Mouse (Mus musculus): ENCODE data around the gene Ikbip. TPM values are rescaled to one million over a fixed set of nuclear protein-coding genes. Genes with fewer than 3 reads are reported as not detected.

Gene Ikbip
- total and polyA plus RNA-seq, 3 experiments: 9.9 to 12.3 TPM; not detected in 1

DNA sequence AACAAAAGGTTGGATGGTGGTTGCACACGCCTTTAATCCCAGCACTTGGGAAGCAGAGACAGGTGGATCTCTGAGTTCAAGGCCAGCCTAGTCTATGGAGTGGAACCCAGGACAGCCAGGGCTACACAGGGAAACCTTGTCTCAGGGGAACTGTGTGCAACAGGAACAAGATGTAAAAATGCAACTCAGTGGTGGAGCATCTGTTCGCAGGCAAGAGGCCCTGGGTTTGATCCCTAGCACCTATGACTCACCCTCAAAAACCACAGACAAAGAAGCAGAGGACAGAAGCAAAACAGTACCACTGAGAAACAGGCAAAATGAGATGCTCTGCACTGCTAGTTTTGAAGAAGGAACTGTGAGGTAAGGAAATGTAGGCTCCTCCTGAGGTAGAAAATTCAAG, 6.1 kb upstream of the Ikbip start:
- DNase-seq (ENCODE audit: low read depth, low spot score): peak; percentile 48
- Histone ChIP-seq H3K27me3 (ENCODE audit: control insufficient read depth in 1 of 2, insufficient read depth in 2 of 2, low read length in 2 of 2) (no peaks in the 10 kb centered on the region), H3K4me1 (ENCODE audit: control insufficient read depth in 1 of 2, insufficient read depth in 2 of 2, low read length in 2 of 2) (peaks cover 3 to 4% of the 10 kb centered on the region in 2 experiments; a peak in 1 of 4 replicates), H3K9me3 (replicated peaks; ENCODE audit: insufficient read depth, low read length) (no peaks in the 10 kb centered on the region), H3K4me3 (ENCODE audit: control insufficient read depth in 1 of 2, insufficient read depth in 1 of 2, low read depth in 2 of 2, low read length in 2 of 2) (no peak overlapping the region), H3K79me2 (ENCODE audit: control insufficient read depth, insufficient read depth, low read length, poor library complexity) (no peaks in the 10 kb centered on the region; the same call in 1 of the 2 replicates), H3K27ac (ENCODE audit: control insufficient read depth, low read depth, low read length) (no peak overlapping the region), H3K9ac (ENCODE audit: control insufficient read depth, low read depth, low read length, poor library complexity, severe bottlenecking) (no peak overlapping the region), H3K36me3 (ENCODE audit: control insufficient read depth in 1 of 2, insufficient read depth in 2 of 2, low read length in 2 of 2) (peaks cover 3% of the 10 kb centered on the region in 2 experiments)
- no peak for TF ChIP-seq MXI1 (IDR thresholded peaks at IDR 0.05; ENCODE audit: low read depth, low read length)
- TF ChIP-seq TAL1 (IDR thresholded peaks at IDR 0.05; ENCODE audit: low read length): no peak
- TF ChIP-seq USF2 (IDR thresholded peaks at IDR 0.05; ENCODE audit: borderline replicate concordance in 1 of 2, insufficient read depth in 1 of 2, low read depth in 1 of 2, low read length in 2 of 2): no peak

DNA sequence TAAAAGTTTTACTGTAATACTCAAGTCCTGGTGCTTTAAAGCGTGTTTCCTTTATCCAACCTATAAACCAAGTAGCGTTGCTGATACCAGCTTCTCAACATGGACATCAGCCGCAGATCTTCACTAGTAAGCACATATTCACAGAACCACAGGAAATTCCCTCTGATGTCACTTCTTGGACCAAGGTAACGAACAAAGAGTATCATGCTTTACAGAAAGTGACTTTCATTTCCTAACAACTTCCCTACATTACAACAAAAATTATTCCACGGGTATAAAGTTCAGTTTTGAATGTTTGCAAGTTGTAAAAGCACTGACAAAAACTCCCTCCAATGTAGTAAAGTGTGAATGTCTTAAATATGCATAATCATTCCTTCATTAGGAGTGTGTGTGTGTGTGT, 2.2 kb upstream of the Ikbip start:
- Histone ChIP-seq H3K9ac (ENCODE audit: control insufficient read depth, low read depth, low read length, poor library complexity, severe bottlenecking) (no peak overlapping the region), H3K36me3 (ENCODE audit: control insufficient read depth in 1 of 2, insufficient read depth in 2 of 2, low read length in 2 of 2) (peaks cover 2 to 3% of the 10 kb centered on the region in 2 experiments; a peak in 3 of 4 replicates), H3K27ac (ENCODE audit: control insufficient read depth, low read depth, low read length) (no peak overlapping the region), H3K9me3 (replicated peaks; ENCODE audit: insufficient read depth, low read length) (no peaks in the 10 kb centered on the region), H3K4me3 (ENCODE audit: control insufficient read depth in 1 of 2, insufficient read depth in 1 of 2, low read depth in 2 of 2, low read length in 2 of 2) (no peak overlapping the region), H3K4me1 (ENCODE audit: control insufficient read depth in 1 of 2, insufficient read depth in 2 of 2, low read length in 2 of 2) (peaks cover 3 to 4% of the 10 kb centered on the region in 2 experiments; a peak in 1 of 4 replicates), H3K79me2 (ENCODE audit: control insufficient read depth, insufficient read depth, low read length, poor library complexity) (peaks cover 4% of the 10 kb centered on the region), H3K27me3 (ENCODE audit: control insufficient read depth in 1 of 2, insufficient read depth in 2 of 2, low read length in 2 of 2) (no peaks in the 10 kb centered on the region)
- TF ChIP-seq POLR2AphosphoS5 (IDR thresholded peaks at IDR 0.05; ENCODE audit: borderline replicate concordance, low read depth, low read length) (no peak), USF2 (IDR thresholded peaks at IDR 0.05; ENCODE audit: borderline replicate concordance in 1 of 2, insufficient read depth in 1 of 2, low read depth in 1 of 2, low read length in 2 of 2) (no peak), RCOR1 (IDR thresholded peaks at IDR 0.05; ENCODE audit: low read depth, low read length) (no peak), MEF2A (IDR thresholded peaks at IDR 0.05; ENCODE audit: extremely low read depth, insufficient replicate concordance, low read depth, low read length, poor library complexity, severe bottlenecking) (no peak), CHD2 (IDR thresholded peaks at IDR 0.05; ENCODE audit: low read length) (no peak), USF1 (IDR thresholded peaks at IDR 0.05; ENCODE audit: low read depth, low read length) (no peak), MAFK (IDR thresholded peaks at IDR 0.05; ENCODE audit: borderline replicate concordance, low read depth, low read length) (no peak), EP300 (IDR thresholded peaks at IDR 0.05; ENCODE audit: low read depth in 1 of 2, low read length in 2 of 2) (no peak), MAZ (IDR thresholded peaks at IDR 0.05; ENCODE audit: low read depth, low read length) (no peak), JUND (IDR thresholded peaks at IDR 0.05; ENCODE audit: low read depth, low read length) (no peak), MYC (IDR thresholded peaks at IDR 0.05; ENCODE audit: low read depth, low read length) (no peak), POLR2A (IDR thresholded peaks at IDR 0.05; ENCODE audit: control insufficient read depth in 1 of 2, insufficient read depth in 1 of 2, low read depth in 1 of 2, low read length in 2 of 2, poor library complexity in 1 of 2) (no peak), ELF1 (IDR thresholded peaks at IDR 0.05; ENCODE audit: low read depth, low read length) (no peak), KAT2A (conservative IDR thresholded peaks at IDR 0.05; ENCODE audit: low read depth, low read length) (no peak), MYB (IDR thresholded peaks at IDR 0.05; ENCODE audit: low read depth, low read length) (no peak), TAL1 (IDR thresholded peaks at IDR 0.05; ENCODE audit: low read length) (no peak), CTCF (IDR thresholded peaks at IDR 0.05 in 2 of 3, conservative IDR thresholded peaks at IDR 0.05 in 1 of 3; ENCODE audit: control insufficient read depth in 1 of 3, insufficient read depth in 1 of 3, low read depth in 2 of 3, low read length in 3 of 3, poor library complexity in 1 of 3, severe bottlenecking in 1 of 3) (no peak)
- no peak for DNase-seq (ENCODE audit: low read depth, low spot score)
